Mouse (Mus musculus): Measurements from ENCODE around the gene Map4k1.
A peak's percentile ranks its signal among the peaks of the same experiment; 100 is the strongest.
"Not testable (repeated sequence)": the region's sequence is repeated elsewhere in the genome, so short reads cannot be mapped to it uniquely, and the experiment has no call there.

The Map4k1 gene

GRCm38 (mm10) chr7:28955295-28955897 lies 26.5 kb upstream of the Map4k1 start:
- no peak for DNase-seq (ENCODE audit: low spot score)

- no peak for DNase-seq (ENCODE audit: low spot score)
These were observed 25.6 kb upstream of the Map4k1 start for GRCm38 (mm10) chr7:28956270-28956669.

GRCm38 (mm10) chr7:28957286-28957685 lies 24.6 kb upstream of the Map4k1 start:
- DNase-seq (ENCODE audit: low spot score): no peak

- DNase-seq (ENCODE audit: low spot score): no peak
These were observed 23.7 kb upstream of the Map4k1 start for GRCm38 (mm10) chr7:28957997-28958725.

GRCm38 (mm10) chr7:28958770-28959169 lies 23.1 kb upstream of the Map4k1 start:
- DNase-seq (ENCODE audit: low spot score): no peak

GRCm38 (mm10) chr7:28959505-28960045 lies 22.3 kb upstream of the Map4k1 start:
- DNase-seq (ENCODE audit: low spot score): no peak

GRCm38 (mm10) chr7:28960354-28961046 lies 21.4 kb upstream of the Map4k1 start:
- DNase-seq (ENCODE audit: low spot score): no peak

- no peak for DNase-seq (ENCODE audit: low spot score)
These were observed 20.3 kb upstream of the Map4k1 start for GRCm38 (mm10) chr7:28961584-28961926.

- DNase-seq (ENCODE audit: low spot score): peak; percentile 99
These were observed 19.8 kb upstream of the Map4k1 start, which contains the start of gene Actn4 for GRCm38 (mm10) chr7:28961927-28962670. Gene Actn4, minus strand, starts transcription at chr7:28962340.

- DNase-seq (ENCODE audit: low spot score): no peak
These were observed 18.4 kb upstream of the Map4k1 start for GRCm38 (mm10) chr7:28963399-28963923.

GRCm38 (mm10) chr7:28965346-28965840 lies 16.5 kb upstream of the Map4k1 start:
- no peak for DNase-seq (ENCODE audit: low spot score)

- no peak for DNase-seq (ENCODE audit: low spot score)
These were observed 15.7 kb upstream of the Map4k1 start for GRCm38 (mm10) chr7:28966181-28966580.

GRCm38 (mm10) chr7:28966751-28967505 lies 14.9 kb upstream of the Map4k1 start:
- no peak for DNase-seq (ENCODE audit: low spot score)

GRCm38 (mm10) chr7:28968120-28968519 lies 13.7 kb upstream of the Map4k1 start:
- DNase-seq (ENCODE audit: low spot score): not testable (repeated sequence)

GRCm38 (mm10) chr7:28969271-28969670 lies 12.6 kb upstream of the Map4k1 start:
- DNase-seq (ENCODE audit: low spot score): no peak

GRCm38 (mm10) chr7:28969672-28970394 lies 12.0 kb upstream of the Map4k1 start:
- no peak for DNase-seq (ENCODE audit: low spot score)

GRCm38 (mm10) chr7:28971029-28971428 lies 10.8 kb upstream of the Map4k1 start:
- DNase-seq (ENCODE audit: low spot score): no peak

GRCm38 (mm10) chr7:28971770-28972269 lies 10.0 kb upstream of the Map4k1 start:
- no peak for DNase-seq (ENCODE audit: low spot score)

- peak; percentile 78 for DNase-seq (ENCODE audit: low spot score)
These were observed 9.3 kb upstream of the Map4k1 start for GRCm38 (mm10) chr7:28972542-28972985.

GRCm38 (mm10) chr7:28973025-28973424 lies 8.8 kb upstream of the Map4k1 start:
- no peak for DNase-seq (ENCODE audit: low spot score)

Measured in c-Kit-positive CD71-positive TER-119-positive erythroid progenitor cells, embryonic 14.5 days (primary cell).